Mouse (Mus musculus): ENCODE results near the gene Cyp2c69. TPM values are rescaled to one million over a fixed set of nuclear protein-coding genes. Genes with fewer than 3 reads are reported as not detected.
"Not testable (repeated sequence)": the region's sequence is repeated elsewhere in the genome, so short reads cannot be mapped to it uniquely, and the experiment has no call there.

Cyp2c69 gene
- polyA plus RNA-seq (2014; fragmentation: Nextera tagmentation; extraction: Ambion mirVana) = not detected in 2 replicates

GRCm38 (mm10) chr19:39886699-39887098 is at the start of gene Cyp2c69:
Gene Cyp2c69, minus strand, starts transcription at chr19:39886799.
- not testable (repeated sequence) for H3K4me1 ChIP-seq (ENCODE audit: insufficient read depth)
- WGBS = 83% methylated on average over 3 of the region's 3 CpGs

DNA sequence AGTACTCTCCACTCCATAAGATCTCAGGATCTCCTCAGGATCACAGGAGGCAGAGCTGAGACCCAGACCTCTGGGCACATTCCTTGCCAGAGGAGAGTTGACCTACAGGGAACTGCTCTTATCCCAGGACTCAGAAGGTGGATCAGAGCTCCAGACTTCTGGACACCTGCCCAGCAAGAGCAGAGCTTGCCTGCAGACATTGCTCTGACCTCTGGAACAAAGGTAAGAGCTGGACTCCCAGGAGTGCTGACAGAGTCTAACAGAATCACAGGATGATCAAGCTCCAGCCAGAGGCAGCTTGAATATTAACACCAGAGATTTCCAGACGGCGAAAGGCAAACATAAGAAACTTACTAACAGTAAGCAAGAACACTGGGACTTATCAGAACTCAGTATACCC is 48.8 kb upstream of the Cyp2c69 start:
- ATAC-seq (ENCODE audit: insufficient read depth) = no peak
- no peaks in the 10 kb centered on the region for H3K9me3 ChIP-seq (ENCODE audit: low read depth, low read length)
- no peak overlapping the region for H3K9ac ChIP-seq
- DNase-seq = no peak
- H3K36me3 ChIP-seq (ENCODE audit: insufficient read depth) = no peaks in the 10 kb centered on the region
- 78% methylated on average over 2 of the region's 2 CpGs for WGBS
- no peak overlapping the region for H3K4me2 ChIP-seq
- H3K4me1 ChIP-seq (ENCODE audit: insufficient read depth) = no peaks in the 10 kb centered on the region
- H3K27ac ChIP-seq (ENCODE audit: low read depth) = no peak overlapping the region
- H3K4me3 ChIP-seq (ENCODE audit: low read depth, low read length) = no peak overlapping the region
- no peak for TF ChIP-seq CTCF (IDR thresholded peaks at IDR 0.05; ENCODE audit: low read depth)
- no peaks in the 10 kb centered on the region for H3K27me3 ChIP-seq (ENCODE audit: insufficient read depth, low read length)

More at GRCm38 (mm10) chr19:39886699-39887098, at the start of gene Cyp2c69:
- not testable (repeated sequence) for ATAC-seq (ENCODE audit: insufficient read depth); DNase-seq; H3K36me3 ChIP-seq (ENCODE audit: insufficient read depth); H3K4me3 ChIP-seq (ENCODE audit: low read depth, low read length); H3K9ac ChIP-seq; H3K4me2 ChIP-seq; H3K27me3 ChIP-seq (ENCODE audit: insufficient read depth, low read length); H3K27ac ChIP-seq (ENCODE audit: low read depth); H3K9me3 ChIP-seq (ENCODE audit: low read depth, low read length)

- WGBS = 57% methylated on average over 1 of the region's 1 CpGs
- H3K4me3 ChIP-seq (ENCODE audit: low read depth, low read length) = no peak overlapping the region
- H3K4me2 ChIP-seq = no peak overlapping the region
- TF ChIP-seq CTCF (IDR thresholded peaks at IDR 0.05; ENCODE audit: low read depth) = no peak
- H3K9me3 ChIP-seq (ENCODE audit: low read depth, low read length) = no peaks in the 10 kb centered on the region
- H3K9ac ChIP-seq = no peak overlapping the region
- ATAC-seq (ENCODE audit: insufficient read depth) = no peak
- no peaks in the 10 kb centered on the region for H3K27me3 ChIP-seq (ENCODE audit: insufficient read depth, low read length)
- no peak overlapping the region for H3K27ac ChIP-seq (ENCODE audit: low read depth)
- no peak for DNase-seq
- H3K36me3 ChIP-seq (ENCODE audit: insufficient read depth) = no peaks in the 10 kb centered on the region
- H3K4me1 ChIP-seq (ENCODE audit: insufficient read depth) = no peaks in the 10 kb centered on the region
Measured at GRCm38 (mm10) chr19:39930032-39930431, 43.4 kb upstream of the Cyp2c69 start.

- 92% methylated on average over 2 of the region's 2 CpGs for WGBS
Measured at GRCm38 (mm10) chr19:39901656-39902055, 15.1 kb upstream of the Cyp2c69 start.

DNA sequence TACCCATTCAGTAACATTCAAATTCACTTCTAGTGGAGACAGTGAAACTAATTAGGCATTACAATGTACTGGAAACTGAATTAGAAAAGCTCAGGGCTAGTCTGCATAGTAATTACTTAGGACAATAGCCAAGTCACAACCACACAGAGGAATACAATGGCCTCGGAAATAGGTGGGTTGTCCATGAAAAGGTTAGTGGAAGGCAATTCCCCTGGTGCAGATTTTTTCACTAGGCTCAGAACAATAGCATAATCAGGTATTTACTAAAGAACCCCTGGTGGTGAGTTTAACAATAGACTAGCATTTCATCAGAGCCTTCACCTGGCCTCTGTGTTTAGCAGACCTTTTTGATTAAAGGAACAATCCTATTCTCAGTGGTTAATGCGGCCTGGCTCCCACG is 3.5 kb upstream of the Cyp2c69 start:
- WGBS = 80% methylated on average over 3 of the region's 3 CpGs
- not testable (repeated sequence) for ATAC-seq (ENCODE audit: insufficient read depth); H3K4me3 ChIP-seq (ENCODE audit: low read depth, low read length)

More at GRCm38 (mm10) chr19:39901656-39902055, 15.1 kb upstream of the Cyp2c69 start:
- H3K4me2 ChIP-seq = no peak overlapping the region
- no peaks in the 10 kb centered on the region for H3K4me1 ChIP-seq (ENCODE audit: insufficient read depth)
- H3K9me3 ChIP-seq (ENCODE audit: low read depth, low read length) = no peaks in the 10 kb centered on the region
- no peak for ATAC-seq (ENCODE audit: insufficient read depth)
- no peak overlapping the region for H3K4me3 ChIP-seq (ENCODE audit: low read depth, low read length)
- H3K27ac ChIP-seq (ENCODE audit: low read depth) = no peak overlapping the region
- no peaks in the 10 kb centered on the region for H3K36me3 ChIP-seq (ENCODE audit: insufficient read depth)
- DNase-seq = no peak
- no peaks in the 10 kb centered on the region for H3K27me3 ChIP-seq (ENCODE audit: insufficient read depth, low read length)
- TF ChIP-seq CTCF (IDR thresholded peaks at IDR 0.05; ENCODE audit: low read depth) = no peak
- no peak overlapping the region for H3K9ac ChIP-seq

DNA sequence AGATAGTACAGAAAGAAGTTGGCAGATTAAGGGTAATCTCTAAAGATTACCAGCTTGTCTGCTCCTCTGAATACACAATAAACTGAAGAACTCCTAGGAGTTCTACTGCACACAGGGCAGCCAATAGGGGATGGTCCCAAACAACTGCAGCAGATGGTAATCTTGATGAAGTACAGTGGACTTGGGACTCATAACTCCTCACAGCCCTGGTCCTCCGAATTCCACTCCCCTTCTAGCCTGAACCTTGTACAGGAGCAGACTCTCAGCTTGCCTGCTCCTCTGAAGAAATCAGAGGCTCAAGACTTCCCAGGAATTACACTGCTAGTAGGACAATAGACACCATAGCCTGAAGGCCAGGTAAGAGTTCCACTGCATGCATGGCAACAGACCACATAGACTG is 20.5 kb downstream of the Cyp2c69 start:
- no peak for TF ChIP-seq CTCF (IDR thresholded peaks at IDR 0.05; ENCODE audit: low read depth)
- H3K4me3 ChIP-seq (ENCODE audit: low read depth, low read length) = no peak overlapping the region
- no peak overlapping the region for H3K27ac ChIP-seq (ENCODE audit: low read depth)
- no peaks in the 10 kb centered on the region for H3K4me1 ChIP-seq (ENCODE audit: insufficient read depth)
- H3K9ac ChIP-seq = no peak overlapping the region
- no peak for DNase-seq
- H3K36me3 ChIP-seq (ENCODE audit: insufficient read depth) = no peaks in the 10 kb centered on the region
- WGBS = 64% methylated on average over 1 of the region's 1 CpGs
- no peaks in the 10 kb centered on the region for H3K27me3 ChIP-seq (ENCODE audit: insufficient read depth, low read length)
- H3K9me3 ChIP-seq (ENCODE audit: low read depth, low read length) = no peaks in the 10 kb centered on the region
- H3K4me2 ChIP-seq = no peak overlapping the region
- ATAC-seq (ENCODE audit: insufficient read depth) = no peak

More for the DNA sequence above, 3.5 kb upstream of the Cyp2c69 start:
- not testable (repeated sequence) for DNase-seq; H3K4me2 ChIP-seq; H3K27me3 ChIP-seq (ENCODE audit: insufficient read depth, low read length); H3K36me3 ChIP-seq (ENCODE audit: insufficient read depth); H3K27ac ChIP-seq (ENCODE audit: low read depth); H3K9me3 ChIP-seq (ENCODE audit: low read depth, low read length); H3K9ac ChIP-seq; H3K4me1 ChIP-seq (ENCODE audit: insufficient read depth)

DNA sequence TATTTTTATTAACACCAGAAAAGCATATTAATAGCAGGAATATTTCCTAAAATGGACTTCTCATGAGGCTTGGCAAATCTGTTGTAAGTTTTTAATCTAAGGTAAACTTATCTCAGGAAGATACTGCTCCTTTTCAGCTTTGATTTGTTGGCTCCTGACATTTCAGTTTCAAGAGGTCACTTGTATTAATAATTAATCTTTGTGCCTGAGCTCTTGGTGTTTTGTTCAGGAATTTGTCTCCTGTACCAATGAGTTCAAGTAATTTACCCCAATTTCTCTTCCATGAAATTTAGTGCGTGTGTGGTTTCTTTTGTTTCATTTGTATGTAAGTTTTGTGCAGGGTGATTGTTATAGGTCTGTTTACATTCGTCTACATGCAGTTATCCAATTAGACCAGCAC is 65.7 kb downstream of the Cyp2c69 start:
- H3K27ac ChIP-seq (ENCODE audit: low read depth); H3K9me3 ChIP-seq (ENCODE audit: low read depth, low read length); H3K4me1 ChIP-seq (ENCODE audit: insufficient read depth); H3K9ac ChIP-seq; ATAC-seq (ENCODE audit: insufficient read depth); H3K27me3 ChIP-seq (ENCODE audit: insufficient read depth, low read length); DNase-seq; H3K4me3 ChIP-seq (ENCODE audit: low read depth, low read length); H3K36me3 ChIP-seq (ENCODE audit: insufficient read depth); H3K4me2 ChIP-seq: not testable (repeated sequence)
- WGBS = 70% methylated on average over 2 of the region's 2 CpGs

DNA sequence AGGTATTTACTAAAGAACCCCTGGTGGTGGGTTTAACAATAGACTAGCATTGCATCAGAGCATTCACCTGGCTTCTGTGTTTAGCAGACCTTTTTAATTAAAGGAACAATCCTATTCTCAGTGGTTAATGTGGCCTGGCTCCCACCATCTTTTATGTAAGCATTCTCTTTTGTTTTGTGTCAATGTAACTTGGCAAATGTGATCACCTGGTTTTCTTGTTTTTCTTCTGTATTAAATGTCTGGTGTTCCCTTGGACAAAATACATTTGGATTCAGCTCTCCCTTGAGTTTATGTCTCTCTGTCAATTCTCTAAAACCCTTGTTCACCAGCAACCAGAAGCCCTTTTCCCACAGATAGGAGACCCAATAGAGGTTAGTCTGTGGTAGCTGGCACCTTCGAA is 70.2 kb downstream of the Cyp2c69 start:
- not testable (repeated sequence) for H3K27ac ChIP-seq (ENCODE audit: low read depth); ATAC-seq (ENCODE audit: insufficient read depth); H3K36me3 ChIP-seq (ENCODE audit: insufficient read depth); H3K9ac ChIP-seq; H3K9me3 ChIP-seq (ENCODE audit: low read depth, low read length); DNase-seq; H3K4me3 ChIP-seq (ENCODE audit: low read depth, low read length); H3K4me1 ChIP-seq (ENCODE audit: insufficient read depth); H3K4me2 ChIP-seq; H3K27me3 ChIP-seq (ENCODE audit: insufficient read depth, low read length)
- 78% methylated on average over 1 of the region's 1 CpGs for WGBS

- not testable (repeated sequence) for H3K27ac ChIP-seq (ENCODE audit: low read depth); H3K9me3 ChIP-seq (ENCODE audit: low read depth, low read length); H3K4me1 ChIP-seq (ENCODE audit: insufficient read depth); H3K4me2 ChIP-seq; H3K9ac ChIP-seq; DNase-seq; H3K36me3 ChIP-seq (ENCODE audit: insufficient read depth); H3K4me3 ChIP-seq (ENCODE audit: low read depth, low read length); ATAC-seq (ENCODE audit: insufficient read depth); H3K27me3 ChIP-seq (ENCODE audit: insufficient read depth, low read length)
- WGBS = 70% methylated on average over 4 of the region's 4 CpGs
Measured at GRCm38 (mm10) chr19:39815991-39816390, 70.6 kb downstream of the Cyp2c69 start.

DNA sequence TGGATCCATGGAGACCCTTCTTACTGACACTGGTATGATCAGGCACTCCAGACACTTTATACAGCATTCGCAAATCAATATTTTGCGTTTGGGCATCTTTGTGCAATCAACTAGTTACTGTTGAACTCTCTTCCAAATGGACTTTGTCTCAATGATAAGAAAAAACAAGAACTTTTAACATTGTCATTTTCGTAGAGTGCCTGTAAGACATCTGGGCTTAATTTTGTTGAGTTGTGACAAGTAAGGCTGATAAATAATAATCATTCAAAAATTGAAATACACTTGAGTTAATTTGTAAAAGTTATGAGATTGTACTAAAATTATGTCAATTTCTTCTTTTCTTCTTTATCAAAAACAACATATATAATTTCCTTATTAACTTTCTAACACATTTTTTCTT is 73.9 kb downstream of the Cyp2c69 start, which contains the start of gene Cyp2c40:
Gene Cyp2c40, minus strand, starts transcription at position 101 of the 400 bp plus-strand sequence.
- 89% methylated on average over 3 of the region's 3 CpGs for WGBS
- not testable (repeated sequence) for H3K4me2 ChIP-seq; H3K4me3 ChIP-seq (ENCODE audit: low read depth, low read length); ATAC-seq (ENCODE audit: insufficient read depth); H3K27me3 ChIP-seq (ENCODE audit: insufficient read depth, low read length); H3K27ac ChIP-seq (ENCODE audit: low read depth); H3K9ac ChIP-seq; H3K9me3 ChIP-seq (ENCODE audit: low read depth, low read length); DNase-seq; H3K4me1 ChIP-seq (ENCODE audit: insufficient read depth); H3K36me3 ChIP-seq (ENCODE audit: insufficient read depth)
